Mouse (Mus musculus): Measurements from ENCODE around the gene Kcnj2. TPM values are rescaled to one million over a fixed set of nuclear protein-coding genes. Genes with fewer than 3 reads are reported as not detected.

The Kcnj2 gene
- total RNA-seq, 2 experiments from 2014 or later = 6.6 to 13.3 TPM

DNA sequence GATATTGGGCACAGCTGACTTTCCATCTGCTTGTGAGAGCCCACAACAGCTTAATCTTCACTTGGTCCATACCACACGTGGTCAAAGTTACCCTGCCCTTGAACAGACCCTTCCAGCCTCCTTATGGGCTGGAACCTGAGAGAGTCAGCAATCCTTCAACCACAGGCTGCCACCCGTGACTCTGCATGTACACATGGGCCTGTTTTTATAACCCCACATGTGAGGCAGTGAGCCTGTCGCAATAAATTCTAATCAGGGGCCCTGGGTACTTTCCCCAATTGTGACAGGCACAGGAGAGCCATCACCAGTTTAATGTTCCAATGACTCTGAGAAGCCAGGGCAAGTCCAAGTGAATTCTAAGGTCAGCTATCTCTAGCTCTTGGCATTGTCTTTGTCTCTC, 22.8 kb downstream of the Kcnj2 start:
- ATAC-seq (replicated peaks; ENCODE audit: poor library complexity) = peak; percentile 94

DNA sequence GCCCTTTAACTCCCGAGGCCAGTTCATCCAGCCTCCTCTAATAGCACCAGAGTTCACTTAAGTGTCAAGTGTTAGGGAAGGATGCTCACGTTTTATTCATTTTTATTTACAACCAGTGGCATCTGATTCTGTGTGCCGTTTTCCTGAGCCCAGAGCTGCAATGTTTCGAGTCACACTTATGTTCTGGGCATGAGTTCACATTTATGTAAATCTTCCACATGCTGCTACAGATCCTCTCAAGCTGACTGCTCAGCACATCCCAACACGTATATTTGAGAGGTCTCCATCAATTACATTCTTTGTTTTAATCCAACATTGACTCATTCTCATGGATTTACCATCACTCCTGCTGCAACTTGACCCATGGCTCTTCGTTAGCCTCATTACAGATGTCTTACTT, 25.2 kb downstream of the Kcnj2 start:
- no peak for ATAC-seq (replicated peaks; ENCODE audit: poor library complexity)

DNA sequence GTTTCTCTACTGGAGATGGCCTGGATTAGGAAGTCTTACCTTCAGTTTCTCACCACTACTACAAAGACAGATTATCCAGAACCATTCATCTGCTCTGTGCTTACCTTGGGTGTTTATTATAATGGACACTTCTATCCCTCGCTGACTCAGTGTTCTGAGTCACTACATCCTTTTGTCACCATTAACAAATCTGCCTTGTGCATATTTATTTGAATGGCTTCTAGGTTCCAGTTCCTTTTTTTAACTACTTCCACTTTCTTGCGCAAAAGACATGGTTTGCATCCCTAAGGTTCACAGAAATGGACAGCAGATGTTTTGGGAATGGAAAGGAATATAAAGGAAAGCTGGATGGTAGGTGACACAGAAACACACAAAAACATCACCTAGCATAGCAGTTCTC, 27.0 kb downstream of the Kcnj2 start:
- ATAC-seq (replicated peaks; ENCODE audit: poor library complexity) = peak; percentile 49

DNA sequence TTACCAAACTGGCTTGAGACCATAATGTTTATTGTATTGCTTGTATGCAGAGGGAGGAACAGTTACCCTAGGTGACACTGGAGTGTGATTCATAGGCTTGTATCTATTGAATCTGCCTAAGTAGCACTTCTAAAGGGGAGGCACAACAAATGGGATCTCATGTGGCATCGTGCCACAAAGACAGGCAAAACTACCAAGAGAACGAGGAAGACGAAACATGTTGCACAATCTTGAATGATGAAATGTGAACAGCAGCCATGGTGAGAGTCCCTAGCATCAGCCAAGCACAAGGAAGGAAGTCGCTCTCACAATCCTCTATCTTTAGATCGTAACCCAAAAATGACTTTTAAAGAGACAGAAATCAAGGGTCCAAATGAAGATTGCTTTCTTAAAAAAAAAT, 30.6 kb downstream of the Kcnj2 start:
- ATAC-seq (replicated peaks; ENCODE audit: poor library complexity) = peak; percentile 93

DNA sequence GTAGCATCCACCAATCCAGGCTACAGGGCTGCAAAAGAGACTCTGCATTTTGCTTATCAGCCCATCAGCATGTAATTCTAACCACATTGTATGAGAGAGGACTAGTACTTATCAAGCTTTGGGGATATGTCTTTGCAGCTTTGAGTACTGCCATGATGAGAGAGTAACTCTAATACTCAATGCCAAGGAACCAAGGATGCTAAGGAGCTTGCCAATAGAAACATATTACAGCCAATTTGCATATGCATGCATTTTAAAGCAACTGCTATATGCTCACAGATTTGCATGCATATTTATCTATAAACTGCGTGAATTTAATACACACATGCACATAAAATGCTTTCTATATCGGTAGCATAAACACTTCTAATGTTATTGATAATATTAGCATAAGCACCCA, 34.2 kb downstream of the Kcnj2 start:
- no peak for ATAC-seq (replicated peaks; ENCODE audit: poor library complexity)

DNA sequence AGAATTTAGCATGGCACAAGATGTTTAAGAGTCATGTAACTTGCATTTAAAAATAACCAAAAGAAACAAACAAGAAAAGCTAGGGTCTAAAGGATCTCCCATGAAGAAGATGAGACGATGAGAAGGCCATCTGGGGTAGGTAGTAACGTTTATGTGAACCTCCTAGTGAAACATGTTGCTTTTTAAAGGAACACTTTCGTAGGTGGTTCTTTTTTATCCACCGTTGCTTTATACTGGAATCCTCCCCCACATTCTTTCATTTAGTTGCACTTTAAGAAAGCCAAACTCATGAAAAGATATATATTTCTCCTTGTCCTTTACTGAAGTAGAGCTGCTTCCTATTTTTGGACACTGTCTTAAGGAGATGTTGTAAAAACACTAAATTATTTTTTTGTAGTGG, 34.7 kb downstream of the Kcnj2 start:
- ATAC-seq (replicated peaks; ENCODE audit: poor library complexity) = no peak

DNA sequence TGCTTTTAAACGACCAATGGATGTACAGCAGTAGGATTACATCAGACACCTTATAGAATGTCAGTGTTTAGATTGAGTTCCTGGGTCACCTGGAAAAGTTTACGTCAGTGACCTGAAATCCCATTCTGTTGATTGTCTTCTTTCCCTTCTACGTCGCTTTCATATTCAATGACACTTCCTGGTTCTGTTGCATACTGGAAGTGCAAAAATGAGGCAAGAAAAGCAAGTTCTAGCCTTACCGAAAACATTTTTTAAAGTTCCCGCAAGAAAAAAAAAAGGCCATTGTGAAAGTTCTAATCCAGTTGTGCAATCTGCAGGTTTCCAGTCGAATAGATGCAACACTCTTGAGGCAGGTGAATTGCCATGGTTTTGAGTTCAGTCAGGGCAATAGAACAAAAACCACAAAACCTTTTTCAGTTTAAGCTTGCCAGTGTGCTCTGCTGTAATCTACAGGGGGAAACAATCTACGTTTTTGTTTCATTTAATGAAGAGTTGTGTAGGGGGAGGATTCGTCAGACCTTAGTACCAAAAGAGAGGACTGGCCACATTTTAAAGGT, 35.7 kb downstream of the Kcnj2 start:
- peak; percentile 69 for ATAC-seq (replicated peaks; ENCODE audit: poor library complexity)

DNA sequence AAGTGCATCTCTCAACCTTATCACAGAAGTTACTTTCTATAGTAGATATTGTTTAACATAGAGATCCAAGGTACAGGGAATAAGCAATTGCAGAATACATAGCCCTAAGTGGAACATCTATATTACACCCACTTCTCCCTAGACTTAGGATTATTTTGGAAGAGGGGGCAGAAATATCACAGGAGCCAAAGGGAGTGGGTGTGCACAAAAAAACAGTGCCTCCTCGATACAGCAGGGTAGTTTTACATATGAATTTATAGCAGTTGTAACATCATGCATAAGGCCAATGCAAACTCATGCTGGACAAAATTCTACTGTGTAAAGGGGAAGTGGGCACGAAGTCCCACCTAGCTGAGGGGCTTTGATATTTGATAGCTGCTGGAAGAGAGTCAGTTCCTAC, 38.5 kb downstream of the Kcnj2 start:
- ATAC-seq (replicated peaks; ENCODE audit: poor library complexity) = no peak

DNA sequence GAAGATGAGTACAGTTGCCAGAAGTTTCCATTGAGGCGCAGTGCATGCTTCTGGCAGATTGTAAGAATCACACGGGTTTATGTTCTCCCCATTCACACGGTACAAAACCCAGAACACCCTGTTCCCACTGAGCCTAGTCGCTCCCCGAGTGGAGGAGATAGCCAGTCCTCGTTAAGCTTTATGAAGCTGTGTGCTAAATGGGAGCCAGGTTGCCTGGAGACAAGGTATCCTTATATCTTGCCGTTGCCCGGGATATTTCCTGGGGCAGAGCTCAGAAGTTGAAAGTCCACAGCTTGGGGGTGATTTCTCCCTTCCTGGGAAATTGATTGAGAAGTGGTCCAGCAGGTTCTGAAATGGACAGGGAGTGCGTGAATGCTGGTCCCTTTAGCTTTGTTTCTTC, 42.2 kb downstream of the Kcnj2 start:
- ATAC-seq (replicated peaks; ENCODE audit: poor library complexity) = no peak

DNA sequence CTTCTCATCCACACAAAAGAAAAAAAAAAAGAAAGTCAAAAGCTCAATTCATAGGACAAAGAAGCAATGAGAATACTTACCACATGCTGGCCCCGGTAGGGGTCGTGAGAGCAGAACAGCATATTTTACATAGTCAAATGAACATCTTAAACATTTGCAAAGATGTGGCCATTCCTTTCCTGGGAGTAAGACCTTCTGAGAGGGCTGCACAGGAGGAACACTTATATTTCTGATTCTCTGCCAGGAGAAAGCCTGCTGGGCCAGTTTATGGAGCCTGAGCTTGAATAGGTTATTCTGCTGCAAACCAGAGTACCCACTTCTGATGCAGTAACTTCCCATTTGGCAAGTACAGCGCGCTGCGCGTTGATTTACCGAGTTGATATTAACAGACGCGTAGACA, 55.5 kb downstream of the Kcnj2 start:
- ATAC-seq (replicated peaks; ENCODE audit: poor library complexity) = no peak

DNA sequence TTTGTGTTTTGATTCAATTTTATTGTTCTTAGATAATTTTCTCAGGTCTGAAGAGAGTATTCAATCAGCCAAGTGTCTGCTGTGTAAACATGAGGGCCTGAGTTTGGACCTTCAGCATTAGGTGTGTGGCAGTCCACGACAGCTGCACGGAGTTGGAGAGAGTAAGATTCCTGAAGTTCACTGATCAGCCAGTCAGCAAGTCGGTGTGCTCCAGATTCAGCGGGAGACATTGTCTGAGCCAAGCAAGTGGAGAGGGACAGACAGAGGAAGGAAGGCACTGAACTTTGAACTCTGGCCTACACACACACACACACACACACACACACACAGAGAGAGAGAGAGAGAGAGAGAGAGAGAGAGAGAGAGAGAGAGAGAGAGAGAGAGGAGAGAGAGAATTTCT, 57.4 kb downstream of the Kcnj2 start:
- no peak for ATAC-seq (replicated peaks; ENCODE audit: poor library complexity)

DNA sequence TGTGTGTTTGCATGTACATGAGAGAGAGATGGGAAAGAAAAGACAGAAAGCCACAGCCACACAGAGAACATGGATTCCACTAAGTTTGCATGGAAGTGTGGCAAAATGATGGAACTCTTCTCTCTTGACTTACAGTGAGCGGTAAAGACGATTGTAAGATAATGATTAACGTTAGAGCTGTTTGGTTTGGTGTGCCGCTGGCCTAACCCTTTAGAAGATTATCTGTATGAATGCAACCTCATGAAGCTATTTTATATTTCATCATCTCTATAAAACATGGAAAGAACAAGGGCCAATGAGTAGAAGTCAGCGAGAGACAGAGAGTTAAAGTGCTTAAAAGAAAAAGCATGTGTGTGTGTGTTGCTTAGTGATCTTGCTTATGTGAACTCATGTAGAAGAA, 60.0 kb downstream of the Kcnj2 start:
- no peak for ATAC-seq (replicated peaks; ENCODE audit: poor library complexity)

Other genes with a start within 250 kb of the Kcnj2 start
- not detected in 2 replicates for gene Kcnj16, start 98.1 kb upstream of the Kcnj2 start, total RNA-seq (2015)
- not detected in 2 replicates for gene Kcnj16, start 98.1 kb upstream of the Kcnj2 start, total RNA-seq (2017)